Mouse (Mus musculus) ZHBTc4 (cell line): ENCODE data around the gene Fryl.
A peak's percentile ranks its signal among the peaks of the same experiment; 100 is the strongest.

Experiments used
- DNase-seq: peaks from one replicate; pipeline ENCODE4 v3.0.0-alpha.2; 2011; ENCODE audit warnings: low read depth, low spot score

Gene Fryl

DNA sequence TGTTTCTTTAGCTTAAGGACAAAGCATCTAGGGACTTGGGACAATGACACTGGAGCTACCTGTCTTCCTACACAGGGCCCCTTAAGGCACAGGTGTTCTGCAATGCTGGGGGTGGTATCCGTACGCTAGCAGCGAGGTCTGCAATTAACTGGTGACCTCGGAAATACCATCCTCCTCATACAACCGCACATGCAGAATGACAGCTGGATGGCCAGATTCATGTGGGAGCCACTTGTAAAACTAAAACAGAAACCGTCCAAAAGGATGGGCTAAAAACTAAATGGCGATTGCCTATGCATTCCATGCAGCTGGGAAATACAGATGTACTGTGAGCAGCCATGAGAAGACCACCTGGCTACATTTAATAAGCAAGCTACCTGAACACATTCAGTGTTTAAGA, 34.6 kb downstream of the Fryl start:
- no peak for DNase-seq

DNA sequence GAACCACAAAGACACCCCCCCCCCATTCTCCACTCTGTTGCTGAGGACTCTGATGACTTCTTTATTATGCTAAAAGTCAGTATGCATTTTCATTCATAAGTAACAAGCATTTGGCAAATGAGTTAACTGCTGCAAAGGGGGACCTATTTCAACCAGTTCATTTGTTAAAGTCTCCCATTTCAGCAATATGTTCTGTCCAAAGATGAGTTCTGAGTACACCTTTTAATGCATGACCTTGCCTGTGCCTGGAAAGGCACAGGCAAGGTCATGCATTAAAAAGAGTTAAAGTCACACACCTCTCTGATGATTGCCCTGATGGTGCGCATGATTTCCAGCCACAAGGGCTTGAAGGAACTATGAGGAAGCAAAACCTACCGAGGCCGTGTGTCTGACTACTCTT, 36.7 kb downstream of the Fryl start:
- peak; percentile 93 for DNase-seq

DNA sequence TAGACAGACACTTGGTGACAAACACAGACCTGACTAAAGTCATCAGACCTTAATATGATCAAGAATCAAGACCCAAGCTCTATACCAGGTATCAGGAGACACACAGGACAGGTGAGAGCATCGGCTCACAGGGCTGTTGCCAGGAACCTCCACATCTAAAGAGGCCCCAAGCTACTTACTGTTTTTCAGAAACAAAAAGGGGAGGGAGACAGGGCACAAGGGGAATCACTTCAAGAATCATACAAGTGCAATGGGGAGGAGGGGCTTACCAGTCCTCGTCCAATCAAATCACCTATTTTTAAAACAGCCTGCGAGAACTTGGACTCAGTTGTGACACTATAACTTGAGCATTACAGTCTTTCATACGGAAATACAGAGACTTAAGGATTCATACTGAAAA, 38.4 kb downstream of the Fryl start:
- no peak for DNase-seq

DNA sequence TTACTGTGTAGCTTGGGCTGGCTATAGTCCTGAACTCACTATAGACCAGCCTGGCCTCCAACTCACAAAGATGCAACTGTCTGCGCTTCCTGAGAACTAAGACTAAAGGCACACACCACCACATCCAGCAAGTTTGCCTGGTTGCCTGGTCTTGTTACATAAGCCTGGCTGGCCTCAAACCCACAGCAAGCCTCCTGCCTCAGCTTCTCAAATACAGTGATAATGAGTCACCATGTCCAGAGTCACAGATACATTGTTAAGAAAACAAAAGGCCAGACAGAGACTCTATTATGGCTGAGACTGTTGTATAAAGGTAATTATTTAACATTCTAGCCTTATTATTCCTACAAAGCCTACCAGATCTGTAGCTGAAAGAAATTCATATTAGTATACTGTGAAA, 39.3 kb downstream of the Fryl start:
- no peak for DNase-seq

DNA sequence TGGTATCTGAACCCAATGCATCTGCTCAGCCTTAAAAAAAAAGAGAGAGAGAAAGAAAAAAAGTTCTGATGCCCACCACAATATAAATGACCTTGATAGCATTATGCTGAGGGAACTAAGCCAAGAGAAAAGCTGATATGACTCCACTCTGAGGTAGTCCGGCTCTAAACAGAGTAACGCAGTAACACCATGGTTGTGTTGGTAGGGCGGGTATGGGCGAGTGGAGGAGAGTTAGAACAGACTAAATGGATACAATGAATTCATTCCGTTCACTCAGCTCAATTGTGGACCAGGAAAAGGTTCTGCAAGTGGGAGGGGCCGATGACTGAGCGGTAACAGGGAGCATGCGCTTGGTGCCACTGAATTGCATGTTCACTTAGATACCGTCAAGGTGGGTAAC, 40.4 kb downstream of the Fryl start:
- no peak for DNase-seq

GRCm38 (mm10) chr5:73212446-73212845, 44.0 kb downstream of the Fryl start:
- no peak for DNase-seq

- no peak for DNase-seq
Observed at GRCm38 (mm10) chr5:73211961-73212360, 44.5 kb downstream of the Fryl start.

GRCm38 (mm10) chr5:73210971-73211315, 45.5 kb downstream of the Fryl start:
- DNase-seq = no peak

DNA sequence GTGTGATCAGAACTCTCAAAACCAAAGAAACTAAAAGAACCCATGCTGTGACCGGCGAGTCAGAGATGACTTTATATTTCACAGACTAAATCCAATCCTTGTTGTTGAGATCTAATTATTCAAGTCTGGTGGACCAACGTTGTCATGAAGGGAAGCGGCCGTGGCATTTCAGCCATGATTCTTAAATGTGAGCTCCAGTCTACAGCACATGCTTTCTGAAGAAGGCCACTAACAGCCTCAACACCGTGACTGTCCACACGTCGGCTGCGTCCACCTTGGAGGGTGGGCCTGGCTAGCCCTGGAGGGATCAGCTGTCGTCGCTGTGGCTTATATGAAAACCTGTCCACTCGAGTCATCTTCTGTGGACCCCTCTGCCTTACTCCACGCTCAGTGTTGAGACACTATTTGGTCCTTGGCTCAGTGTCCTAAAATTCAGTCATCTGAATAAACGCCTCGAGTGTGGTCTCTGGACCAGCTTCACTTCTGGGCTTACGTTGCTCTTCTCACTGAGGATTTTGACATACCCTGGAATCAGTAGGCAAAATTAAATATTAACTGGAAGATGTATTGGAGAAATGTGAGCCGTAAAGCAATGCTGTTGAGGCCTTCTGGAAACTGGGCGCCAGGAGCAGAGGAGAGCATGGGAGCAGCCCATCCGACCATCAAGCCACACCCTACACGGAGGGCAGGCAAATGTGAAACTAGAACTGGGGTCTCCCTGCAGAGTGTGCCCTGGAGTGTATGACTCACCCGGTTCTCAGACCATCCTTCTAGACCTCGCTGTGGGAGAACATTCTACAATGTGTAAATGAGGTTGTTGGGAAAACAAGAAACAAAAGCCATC, 46.1 kb downstream of the Fryl start:
- DNase-seq = no peak

GRCm38 (mm10) chr5:73209201-73210096, 47.0 kb downstream of the Fryl start:
- no peak for DNase-seq

DNA sequence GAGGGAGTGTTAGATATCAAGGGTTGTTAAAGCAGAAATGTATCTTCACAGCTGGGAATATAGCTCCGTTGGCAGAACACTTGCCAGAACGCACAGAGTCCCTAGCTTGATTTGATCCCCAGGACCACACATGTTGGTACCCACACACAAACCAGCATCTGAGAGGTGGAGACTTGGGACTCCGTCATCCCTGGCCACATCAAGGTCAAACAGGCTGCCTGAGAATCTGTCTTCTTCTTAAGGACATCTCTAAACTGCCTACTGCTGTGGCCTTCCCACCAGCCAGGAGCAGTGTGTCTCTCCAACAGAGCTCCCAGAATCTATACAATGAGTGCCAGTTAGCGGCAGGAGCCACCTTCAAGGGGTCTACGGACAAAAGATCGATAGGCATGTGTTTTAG, 47.8 kb downstream of the Fryl start:
- DNase-seq = no peak

DNA sequence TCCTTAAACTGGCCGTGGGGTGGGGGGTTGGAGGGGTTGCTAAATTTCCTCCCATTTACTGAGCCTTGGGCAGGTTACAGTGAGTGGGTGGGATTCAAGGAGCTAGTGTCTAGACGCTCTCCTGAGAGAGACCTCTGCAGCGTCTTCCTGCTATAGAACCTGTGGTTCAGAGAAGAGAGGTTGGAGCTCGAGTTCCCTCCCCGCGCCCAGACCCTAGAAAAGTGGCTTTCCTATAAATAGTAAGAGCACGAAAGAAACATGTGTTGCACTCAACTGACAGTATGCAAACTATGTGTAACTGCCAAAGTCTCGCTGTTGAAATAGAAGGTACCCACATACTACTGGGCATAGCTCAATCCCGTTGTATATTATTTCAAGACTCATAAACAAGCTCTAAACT, 49.7 kb downstream of the Fryl start:
- no peak for DNase-seq

GRCm38 (mm10) chr5:73205996-73206629, 50.3 kb downstream of the Fryl start:
- no peak for DNase-seq

GRCm38 (mm10) chr5:73205050-73205449, 51.4 kb downstream of the Fryl start:
- no peak for DNase-seq

GRCm38 (mm10) chr5:73202498-73202897, 53.9 kb downstream of the Fryl start:
- no peak for DNase-seq

GRCm38 (mm10) chr5:73202077-73202476, 54.3 kb downstream of the Fryl start:
- no peak for DNase-seq

DNA sequence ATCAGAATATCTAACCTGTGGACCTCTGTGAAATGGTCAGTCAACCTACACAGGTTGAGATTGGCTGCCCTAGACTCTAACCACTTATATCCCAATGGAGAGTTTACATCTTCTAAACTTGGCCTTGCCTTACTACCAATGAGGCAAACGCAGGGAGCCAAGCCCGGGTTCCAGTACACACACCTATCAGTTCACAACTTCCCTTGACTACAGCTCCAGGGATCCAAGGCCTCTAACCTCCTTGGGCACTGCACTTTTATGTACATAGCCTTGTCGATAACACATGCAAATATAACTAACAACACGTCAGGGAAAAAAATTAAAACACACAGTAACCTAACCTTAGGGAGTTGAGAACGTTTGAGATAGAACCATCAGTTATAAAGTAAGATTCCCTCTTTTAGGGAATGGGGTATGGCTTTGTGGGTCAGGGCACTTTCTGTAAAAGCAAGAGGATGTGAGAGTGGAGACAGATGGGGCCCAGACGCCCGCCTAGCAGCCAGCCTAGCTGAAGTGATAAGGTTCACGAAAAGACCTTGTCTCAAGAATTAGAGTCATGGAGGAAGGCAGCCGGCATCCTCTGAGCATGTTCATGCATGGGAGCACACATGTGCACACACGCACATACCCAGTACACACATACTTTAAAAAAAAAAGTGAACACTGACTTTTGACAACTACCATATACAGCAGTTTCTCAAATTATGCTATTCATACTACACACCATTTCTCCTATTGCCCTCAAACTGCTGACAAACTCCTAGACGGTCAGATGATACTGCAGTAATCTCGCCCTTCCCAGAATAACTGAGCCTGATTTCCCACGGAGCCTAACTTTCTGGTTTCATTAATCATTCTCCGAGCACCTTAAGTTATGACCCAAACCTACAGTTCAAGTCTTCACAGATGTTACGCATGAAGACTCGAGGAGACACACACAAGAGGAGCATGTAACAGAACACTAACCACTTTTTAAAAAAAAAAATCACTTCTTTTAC, 55.7 kb downstream of the Fryl start:
- no peak for DNase-seq

GRCm38 (mm10) chr5:73199586-73199985, 56.8 kb downstream of the Fryl start:
- no peak for DNase-seq

GRCm38 (mm10) chr5:73198690-73199089, 57.7 kb downstream of the Fryl start:
- peak; percentile 66 for DNase-seq

DNA sequence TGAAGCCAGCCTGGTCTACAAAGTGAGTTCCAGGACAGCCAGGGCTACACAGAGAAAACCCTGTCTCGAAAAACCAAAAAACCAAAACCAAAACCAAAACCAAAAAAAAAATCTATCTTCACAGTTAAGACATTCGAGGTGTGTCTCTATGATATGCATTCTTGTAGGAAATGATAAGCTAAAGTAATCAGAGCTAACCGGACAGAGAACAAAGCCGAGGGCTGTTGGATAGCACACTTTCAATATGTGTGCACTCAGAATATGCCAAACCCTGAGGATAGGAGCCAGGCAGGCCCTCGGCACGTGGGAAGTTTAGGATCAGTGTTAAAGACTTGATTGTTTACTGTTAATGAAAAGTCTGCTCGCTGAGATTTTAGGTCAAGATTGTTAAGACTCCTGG, 58.6 kb downstream of the Fryl start:
- no peak for DNase-seq

- DNase-seq = no peak
Observed at GRCm38 (mm10) chr5:73194740-73195139, 61.7 kb downstream of the Fryl start.
